Mouse (Mus musculus) liver, adult 2 months (tissue): ENCODE results near the gene Pygb. TPM values are rescaled to one million over a fixed set of nuclear protein-coding genes. Genes with fewer than 3 reads are reported as not detected.

Experiments used
- DNase-seq: peaks from one replicate; pipeline ENCODE4 v3.0.0-alpha.2; 2011; ENCODE audit warnings: low read depth, low spot score; ENCODE audit errors: extremely low read depth
- H3K27ac ChIP-seq: fragments of 200-500 bp; replicated peaks from 2 replicates; pipeline ENCODE4 v1.5.1; 2012; ENCODE audit warnings: low read depth, mild to moderate bottlenecking, control low read depth, inconsistent platforms, low read length; ENCODE audit not compliant: insufficient read depth
- H3K27me3 ChIP-seq: fragments of 200-500 bp; 2 replicates; pipeline ENCODE4 v1.6.1; 2012; ENCODE audit warnings: mild to moderate bottlenecking, moderate library complexity, low read length, inconsistent platforms; ENCODE audit not compliant: control insufficient read depth, insufficient read depth
- H3K36me3 ChIP-seq: fragments of 200-500 bp; 2 replicates; pipeline ENCODE4 v1.6.1; 2012; ENCODE audit warnings: low read length, inconsistent platforms; ENCODE audit not compliant: control insufficient read depth, insufficient read depth
- H3K4me1 ChIP-seq: fragments of 200-500 bp; 2 replicates; pipeline ENCODE4 v1.6.1; 2011; ENCODE audit warnings: low read length; ENCODE audit not compliant: control insufficient read depth, insufficient read depth
- H3K4me3 ChIP-seq: fragments of 200-500 bp; 2 replicates; pipeline ENCODE4 v1.5.1; 2011; ENCODE audit warnings: low read depth, mild to moderate bottlenecking, control low read depth, low read length, moderate library complexity; ENCODE audit not compliant: insufficient read depth
- H3K79me2 ChIP-seq: fragments of 200-500 bp; 2 replicates; pipeline ENCODE4 v1.6.1; 2012; ENCODE audit warnings: inconsistent platforms, mild to moderate bottlenecking, low read length, moderate library complexity; ENCODE audit not compliant: control insufficient read depth, insufficient read depth
- H3K9ac ChIP-seq: fragments of 200-500 bp; 2 replicates; pipeline ENCODE4 v1.6.1; 2012; ENCODE audit warnings: low read depth, mild to moderate bottlenecking, control low read depth, inconsistent platforms, low read length
- CTCF ChIP-seq: fragments of 200-500 bp; IDR thresholded peaks from 2 replicates; pipeline ENCODE4 v1.5.1; 2011; ENCODE audit warnings: low read depth, low read length, control low read depth
- POLR2A ChIP-seq: fragments of 200-500 bp; IDR thresholded peaks from 2 replicates; pipeline ENCODE4 v1.6.1; 2011; ENCODE audit warnings: low read length, control low read depth; ENCODE audit not compliant: insufficient read depth; ENCODE audit errors: extremely low read depth
- WGBS: fragments of 180-500 bp; shearing (Covaris S2); methylation state at CpG from one replicate; pipeline ENCODE4 v1.1.7; 2018; 5-methylcytosine and 5-hydroxymethylcytosine counted together
- polyA plus RNA-seq: library from polyadenylated mRNA; depleted of rRNA; stranded (reverse); fragments of >200 nt; gene quantifications from 2 replicates; pipeline ENCODE4 v1.2.3, GENCODE M21; 2012
- total RNA-seq: library from RNA; depleted of rRNA; stranded (reverse); fragments of >200 nt; gene quantifications from 2 replicates; pipeline ENCODE4 v1.2.3, GENCODE M21; 2014

The Pygb gene
- total and polyA plus RNA-seq, 2 experiments, result 3.3 to 4.8 TPM

DNA sequence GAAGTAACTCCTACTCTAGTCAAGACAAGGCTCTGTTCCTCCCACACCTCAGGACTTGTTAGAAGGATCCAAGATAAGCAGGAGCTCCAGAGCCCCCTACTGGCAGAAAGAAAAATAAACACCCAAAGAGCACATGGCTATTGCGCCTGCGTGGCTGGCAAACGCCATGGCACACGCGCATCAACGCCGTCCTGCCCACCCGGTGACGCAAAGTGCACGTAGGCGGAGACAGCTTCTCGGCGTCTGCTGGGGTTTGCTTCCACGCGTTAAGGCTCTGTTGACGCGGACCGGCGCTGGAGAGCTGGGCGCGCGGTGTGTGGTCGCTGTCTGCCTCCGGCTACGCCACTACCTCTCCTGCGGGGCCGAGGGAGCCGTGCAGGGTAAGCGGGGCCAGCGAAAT, 37.7 kb upstream of the Pygb start, which contains the start of gene Entpd6:
Entpd6 (plus strand) TSS at position 189 of the 400 bp plus-strand sequence.
- Histone ChIP-seq H3K79me2 (no peaks in the 10 kb centered on the region), H3K27ac (peak within 1 kb of the TSS; percentile 32; the same call in 1 of the 2 replicates), H3K27me3 (no peaks in the 10 kb centered on the region), H3K4me1 (0 out of 2 replicates have a peak, but pooled peaks cover 3% of the 10 kb centered on the region), H3K4me3 (peak within 1 kb of the TSS; percentile 71), H3K9ac (peak within 1 kb of the TSS; percentile 82), H3K36me3 (no peaks in the 10 kb centered on the region)
- TF ChIP-seq CTCF, result peak; percentile 75
- TF ChIP-seq POLR2A, result 0 out of 2 replicates have a peak, but pooled peaks have one; percentile 55
- DNase-seq, result peak; percentile 88
- 0% methylated on average over 30 of the region's 30 CpGs for WGBS

DNA sequence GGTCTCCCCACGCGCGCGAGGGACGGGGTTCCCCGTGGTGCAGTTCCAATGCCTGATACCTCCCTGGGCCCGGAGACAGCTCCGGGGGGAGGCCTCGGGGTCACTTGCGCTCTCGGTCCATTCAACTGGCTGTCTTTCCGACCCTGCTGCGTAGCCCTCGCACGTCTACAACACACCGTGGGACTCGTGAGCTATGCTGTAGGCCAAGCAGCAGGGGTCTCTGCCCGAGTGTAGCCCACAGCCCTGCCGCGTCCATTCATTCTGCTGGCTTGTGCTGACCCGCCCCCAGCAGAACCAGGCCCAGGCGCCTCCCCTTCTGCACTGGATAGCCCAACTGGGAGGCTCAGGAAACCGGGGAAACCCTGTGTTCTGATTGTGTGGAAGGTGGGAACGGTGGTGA, 37.3 kb upstream of the Pygb start:
- no peaks in the 10 kb centered on the region for H3K79me2 ChIP-seq

DNA sequence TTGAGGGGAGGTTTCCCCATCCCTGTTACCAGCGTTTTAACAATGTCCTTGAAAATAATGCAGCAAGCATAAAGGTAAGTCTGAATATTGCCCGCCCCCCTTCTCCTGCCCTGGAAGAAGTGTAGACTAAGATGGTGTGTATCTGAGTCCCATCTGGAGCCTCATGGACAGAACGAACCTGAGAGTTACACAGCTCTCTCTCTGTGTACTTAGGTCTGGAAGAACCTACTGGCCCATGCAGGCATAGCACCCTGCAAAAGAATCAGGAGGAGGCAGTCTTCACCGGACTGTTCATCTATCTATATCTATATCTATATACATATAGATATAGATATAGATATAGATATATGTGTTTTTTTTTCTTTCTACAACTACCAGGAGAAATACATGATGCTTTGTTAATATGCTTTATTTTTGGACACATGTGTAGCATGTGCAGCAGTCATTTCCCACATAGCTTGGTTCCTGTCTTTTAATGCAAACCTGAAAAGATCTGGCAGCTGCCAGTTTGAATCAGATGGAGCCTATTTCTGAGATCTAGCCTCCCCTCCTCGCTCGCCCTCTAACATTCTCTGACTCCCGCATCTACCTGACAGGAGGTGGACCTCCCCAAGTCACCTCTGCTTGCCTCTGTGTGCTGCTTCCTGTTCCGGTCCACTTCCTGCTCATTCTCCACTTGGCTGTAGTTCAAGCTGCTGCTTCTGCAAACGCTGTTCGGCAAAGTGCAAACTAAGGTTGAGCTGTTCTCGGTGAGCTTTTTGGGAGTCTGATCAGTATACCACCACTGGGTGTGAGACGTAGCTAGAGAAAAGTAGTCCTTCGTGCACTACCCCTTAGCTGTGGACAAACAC, 36.2 kb upstream of the Pygb start:
- TF ChIP-seq CTCF (no peak; the same call in 1 of the 2 replicates), POLR2A (no peak)
- Histone ChIP-seq H3K4me1 (0 out of 2 replicates have a peak, but pooled peaks cover 3% of the 10 kb centered on the region), H3K36me3 (no peaks in the 10 kb centered on the region), H3K79me2 (no peaks in the 10 kb centered on the region), H3K27me3 (no peaks in the 10 kb centered on the region), H3K27ac (no peak overlapping the region), H3K9ac (no peak overlapping the region), H3K4me3 (no peak overlapping the region)
- WGBS, result 52% methylated on average over 13 of the region's 13 CpGs
- peak; percentile 17 for DNase-seq

More for the DNA sequence above, 37.3 kb upstream of the Pygb start:
- peak overlapping the region; percentile 32; the same call in 1 of the 2 replicates for H3K27ac ChIP-seq
- WGBS, result under 1% methylated on average over 24 of the region's 24 CpGs
- H3K4me1 ChIP-seq, result 0 out of 2 replicates have a peak, but pooled peaks cover 3% of the 10 kb centered on the region
- no peak for TF ChIP-seq POLR2A
- no peak for TF ChIP-seq CTCF
- peak overlapping the region; percentile 71 for H3K4me3 ChIP-seq
- H3K36me3 ChIP-seq, result no peaks in the 10 kb centered on the region
- no peaks in the 10 kb centered on the region for H3K27me3 ChIP-seq
- DNase-seq, result peak; percentile 6
- peak overlapping the region; percentile 82 for H3K9ac ChIP-seq

DNA sequence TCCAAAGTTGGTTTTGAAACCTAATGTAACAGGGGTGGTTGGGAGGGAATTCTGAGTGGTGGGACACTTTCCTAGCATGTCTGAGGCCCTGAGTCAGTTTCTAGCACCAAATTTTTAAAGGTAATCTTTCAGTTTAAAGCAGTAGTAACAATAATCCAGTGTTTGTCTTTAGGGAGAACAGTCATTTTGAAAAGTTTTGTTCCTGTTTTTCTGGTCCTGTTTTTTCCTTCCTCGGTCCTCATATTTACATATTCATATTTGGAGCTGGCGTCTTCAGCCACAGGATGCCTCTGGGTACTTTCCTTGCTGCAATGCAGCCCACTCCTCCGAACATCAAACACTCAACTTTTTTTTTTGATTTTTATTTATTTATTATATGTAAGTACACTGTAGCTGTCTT, 31.5 kb upstream of the Pygb start:
- no peak for DNase-seq
- H3K36me3 ChIP-seq, result peaks cover 4% of the 10 kb centered on the region; the same call in 1 of the 2 replicates
- no peak overlapping the region for H3K27ac ChIP-seq
- H3K4me1 ChIP-seq, result no peaks in the 10 kb centered on the region
- no peaks in the 10 kb centered on the region for H3K27me3 ChIP-seq
- H3K9ac ChIP-seq, result no peak overlapping the region
- H3K79me2 ChIP-seq, result no peaks in the 10 kb centered on the region
- H3K4me3 ChIP-seq, result no peak overlapping the region
- WGBS, result 90% methylated on average over 3 of the region's 3 CpGs
- TF ChIP-seq CTCF (no peak), POLR2A (no peak)

DNA sequence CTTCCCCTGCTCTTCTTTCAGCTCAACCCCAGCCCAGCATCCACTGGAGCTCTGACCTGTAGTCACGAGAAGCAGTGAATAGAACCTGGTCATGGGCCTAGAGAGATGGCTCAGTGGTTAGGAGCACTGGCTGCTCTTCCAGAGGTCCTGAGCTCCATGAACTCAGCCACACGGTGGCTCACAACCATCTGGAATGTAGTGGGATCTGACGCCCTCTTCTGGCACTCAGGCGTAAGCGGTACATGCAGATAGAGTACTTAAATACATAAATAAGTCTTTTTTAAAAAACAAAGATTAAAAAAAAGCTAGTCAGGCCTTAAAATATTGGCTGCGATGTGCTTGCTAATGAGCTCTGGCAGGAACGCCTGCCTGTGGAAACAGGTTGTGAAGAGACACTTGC, 25.1 kb upstream of the Pygb start:
- Histone ChIP-seq H3K36me3 (peaks cover 8% of the 10 kb centered on the region), H3K79me2 (no peaks in the 10 kb centered on the region), H3K4me1 (no peaks in the 10 kb centered on the region), H3K27me3 (no peaks in the 10 kb centered on the region), H3K9ac (no peak overlapping the region), H3K4me3 (no peak overlapping the region), H3K27ac (no peak overlapping the region)
- TF ChIP-seq CTCF (peak; percentile 20; the same call in 1 of the 2 replicates), POLR2A (no peak)
- DNase-seq, result no peak
- 89% methylated on average over 7 of the region's 7 CpGs for WGBS
